Mouse (Mus musculus) embryonic facial prominence, embryonic 14.5 days (tissue): ENCODE data around the gene Ice2. TPM values are rescaled to one million over a fixed set of nuclear protein-coding genes. Genes with fewer than 3 reads are reported as not detected.

ENCODE experiments used
- ATAC-seq: fragments of 200-750 bp; cut with Nextera tagmentation; 2 replicates; pipeline ENCODE4 v1.8.0; 2017; ENCODE audit warnings: low read depth, moderate number of reproducible peaks, moderate TSS enrichment
- DNase-seq: peaks from one replicate; pipeline ENCODE4 v3.0.0-alpha.2; 2015; ENCODE audit warnings: low spot score
- H3K27ac ChIP-seq: fragments of 300-500 bp; sonication (generic); replicated peaks from 2 replicates; pipeline ENCODE4 v1.5.1; 2014; ENCODE audit warnings: low read depth, mild to moderate bottlenecking, low read length, moderate library complexity
- H3K27me3 ChIP-seq: fragments of 300-500 bp; sonication (generic); replicated peaks from 2 replicates; pipeline ENCODE4 v1.6.1; 2014; ENCODE audit warnings: low read length; ENCODE audit not compliant: control insufficient read depth, insufficient read depth
- H3K36me3 ChIP-seq: fragments of 300-500 bp; sonication (generic); 2 replicates; pipeline ENCODE4 v1.6.1; 2014; ENCODE audit warnings: low read length, mixed read lengths; ENCODE audit not compliant: control insufficient read depth, insufficient read depth
- H3K4me1 ChIP-seq: fragments of 300-500 bp; sonication (generic); 2 replicates; pipeline ENCODE4 v1.6.1; 2014; ENCODE audit warnings: antibody characterized with exemption, low read length; ENCODE audit not compliant: control insufficient read depth, insufficient read depth
- H3K4me2 ChIP-seq: fragments of 300-500 bp; sonication (generic); 2 replicates; pipeline ENCODE4 v1.6.1; 2014; ENCODE audit warnings: low read depth, mild to moderate bottlenecking, low read length, moderate library complexity, mixed read lengths
- H3K4me3 ChIP-seq: fragments of 300-500 bp; sonication (generic); 2 replicates; pipeline ENCODE4 v1.5.1; 2014; ENCODE audit warnings: low read depth, mild to moderate bottlenecking, low read length
- H3K9ac ChIP-seq: fragments of 300-500 bp; sonication (generic); 2 replicates; pipeline ENCODE4 v1.6.1; 2014; ENCODE audit warnings: low read depth, mild to moderate bottlenecking, low read length, moderate library complexity, mixed read lengths
- H3K9me3 ChIP-seq: fragments of 300-500 bp; sonication (generic); 2 replicates; pipeline ENCODE4 v1.6.1; 2016; ENCODE audit warnings: low read length; ENCODE audit not compliant: control insufficient read depth
- WGBS: fragments of 180-500 bp; shearing (Covaris S2); extraction: QIAGEN DNeasy Blood & Tissue Kit; methylation state at CpG from one replicate; pipeline ENCODE4 v1.1.7; 2014; 5-methylcytosine and 5-hydroxymethylcytosine counted together
- polyA plus RNA-seq: library from polyadenylated mRNA; unstranded; fragments of >200 nt; fragmentation: Nextera tagmentation; extraction: Ambion mirVana; gene quantifications from 2 replicates; pipeline ENCODE4 v1.2.1, GENCODE M21; 2014

The Ice2 gene
- polyA plus RNA-seq, 1 experiment from 2014 or later: 17.4 TPM

DNA sequence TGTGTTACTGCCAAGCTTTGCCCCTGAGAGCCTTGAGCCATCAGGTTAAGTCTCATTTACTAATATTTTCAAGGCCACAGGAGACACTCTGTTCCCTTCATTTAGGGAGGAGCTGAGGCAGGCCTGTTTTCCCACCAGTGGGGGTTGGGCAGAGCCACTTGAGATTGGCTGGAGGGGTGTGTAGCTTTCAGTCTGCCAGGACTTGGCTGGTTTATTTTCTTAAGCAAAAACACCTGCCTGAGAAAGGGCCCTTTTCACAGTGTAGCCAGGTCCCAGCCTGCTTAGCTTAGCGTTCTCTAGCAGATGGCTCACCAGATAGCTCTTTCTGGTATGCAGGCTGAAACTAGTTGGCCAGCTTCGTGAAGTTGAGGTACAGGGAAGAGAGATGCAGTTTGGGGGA, 61.3 kb downstream of the Ice2 start:
- WGBS: 26% methylated on average over 2 of the region's 2 CpGs
- peaks cover 25% of the 10 kb centered on the region for H3K36me3 ChIP-seq
- H3K9me3 ChIP-seq: no peaks in the 10 kb centered on the region
- peak overlapping the region; percentile 32 for H3K9ac ChIP-seq
- ATAC-seq (peak; percentile 82), DNase-seq (peak; percentile 96)
- no peaks in the 10 kb centered on the region for H3K27me3 ChIP-seq
- peak overlapping the region; percentile 98 for H3K27ac ChIP-seq
- H3K4me3 ChIP-seq: no peak overlapping the region
- peak overlapping the region; percentile 58 for H3K4me2 ChIP-seq
- peaks cover 61% of the 10 kb centered on the region for H3K4me1 ChIP-seq

DNA sequence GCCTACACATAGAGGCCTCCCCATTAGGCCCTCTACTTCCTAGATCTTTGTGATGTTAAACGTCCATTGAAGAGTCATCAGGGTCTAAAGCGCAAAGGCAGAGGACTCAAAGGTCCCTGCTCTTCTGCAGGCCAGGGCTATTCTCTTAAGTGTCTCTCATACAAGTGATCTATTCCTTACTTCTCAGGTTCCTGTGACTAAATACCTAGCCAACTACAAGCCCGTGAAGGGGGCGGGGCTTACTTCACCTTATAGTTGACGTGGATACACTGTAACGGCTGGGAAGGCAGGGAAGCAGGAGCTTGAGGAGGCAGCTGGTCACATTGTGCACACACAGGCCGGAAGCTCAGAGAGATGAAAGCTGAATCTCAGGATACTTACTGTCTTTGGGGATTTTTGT, 62.2 kb downstream of the Ice2 start:
- H3K27me3 ChIP-seq: no peaks in the 10 kb centered on the region
- 76% methylated on average over 7 of the region's 7 CpGs for WGBS
- DNase-seq (no peak), ATAC-seq (no peak)
- peaks cover 62% of the 10 kb centered on the region for H3K4me1 ChIP-seq
- peaks cover 32% of the 10 kb centered on the region for H3K36me3 ChIP-seq
- no peak overlapping the region for H3K4me3 ChIP-seq
- peak overlapping the region; percentile 98 for H3K27ac ChIP-seq
- no peak overlapping the region for H3K9ac ChIP-seq
- H3K4me2 ChIP-seq: peak overlapping the region; percentile 58
- no peaks in the 10 kb centered on the region for H3K9me3 ChIP-seq

- no peak for ATAC-seq
- H3K9ac ChIP-seq: no peak overlapping the region
- peaks cover 62% of the 10 kb centered on the region for H3K4me1 ChIP-seq
Measured at GRCm38 (mm10) chr9:69463046-69463445, 65.3 kb downstream of the Ice2 start.

GRCm38 (mm10) chr9:69464109-69464756, 66.5 kb downstream of the Ice2 start:
- Histone ChIP-seq H3K27me3 (no peaks in the 10 kb centered on the region), H3K9me3 (no peaks in the 10 kb centered on the region), H3K27ac (no peak overlapping the region), H3K4me3 (no peak overlapping the region), H3K9ac (no peak overlapping the region), H3K36me3 (peaks cover 72% of the 10 kb centered on the region), H3K4me2 (no peak overlapping the region), H3K4me1 (peaks cover 59% of the 10 kb centered on the region)
- 72% methylated on average over 6 of the region's 6 CpGs for WGBS
- no peak for DNase-seq
- no peak for ATAC-seq

More at GRCm38 (mm10) chr9:69463046-69463445, 65.3 kb downstream of the Ice2 start:
- Histone ChIP-seq H3K36me3 (peaks cover 62% of the 10 kb centered on the region), H3K27me3 (no peaks in the 10 kb centered on the region), H3K9me3 (no peaks in the 10 kb centered on the region), H3K4me3 (no peak overlapping the region), H3K4me2 (no peak overlapping the region), H3K27ac (no peak overlapping the region)
- no peak for DNase-seq
- 75% methylated on average over 2 of the region's 2 CpGs for WGBS

- Histone ChIP-seq H3K9me3 (no peaks in the 10 kb centered on the region), H3K36me3 (peaks cover 65% of the 10 kb centered on the region), H3K4me1 (peaks cover 62% of the 10 kb centered on the region), H3K27me3 (no peaks in the 10 kb centered on the region), H3K4me2 (no peak overlapping the region), H3K4me3 (no peak overlapping the region), H3K27ac (peak overlapping the region; percentile 78), H3K9ac (no peak overlapping the region)
- WGBS: 73% methylated on average over 4 of the region's 4 CpGs
- no peak for DNase-seq
- ATAC-seq: no peak
Measured at GRCm38 (mm10) chr9:69466098-69466497, 68.4 kb downstream of the Ice2 start.

DNA sequence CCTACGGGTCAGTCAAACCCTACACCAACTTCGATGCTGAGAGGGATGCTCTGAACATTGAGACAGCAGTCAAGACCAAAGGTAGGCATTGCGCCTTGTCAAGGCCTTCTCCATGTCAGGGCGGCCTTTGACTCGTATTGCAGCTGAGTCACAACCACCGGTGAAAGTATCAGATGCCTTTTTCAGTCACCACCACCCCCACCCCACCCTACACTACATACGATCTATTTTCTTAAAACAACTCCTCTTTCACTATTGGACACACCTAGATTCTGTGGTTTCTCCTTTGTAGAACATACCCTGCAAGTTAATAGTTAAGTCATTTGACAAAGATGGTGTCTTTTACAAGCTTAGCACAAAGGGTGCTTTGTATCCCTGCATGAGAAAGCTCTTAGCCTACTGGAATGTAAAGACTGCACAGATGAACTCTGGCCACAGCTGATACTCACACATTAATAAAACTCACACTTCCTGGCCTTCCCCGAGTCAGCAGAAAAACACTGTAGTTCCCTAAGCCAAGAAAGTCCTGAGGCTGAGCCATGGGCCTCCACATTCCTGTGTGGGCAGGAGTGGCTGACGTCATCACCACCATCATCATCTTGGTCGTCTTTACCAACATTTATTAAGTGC, 69.7 kb downstream of the Ice2 start:
- Histone ChIP-seq H3K27me3 (no peaks in the 10 kb centered on the region), H3K4me2 (no peak overlapping the region), H3K4me3 (no peak overlapping the region), H3K9me3 (no peaks in the 10 kb centered on the region), H3K4me1 (peaks cover 75% of the 10 kb centered on the region), H3K27ac (peak overlapping the region; percentile 78), H3K9ac (0 out of 2 replicates have a peak overlapping the region, but pooled peaks have one; percentile 6), H3K36me3 (peaks cover 61% of the 10 kb centered on the region)
- ATAC-seq: peak; percentile 28
- 43% methylated on average over 10 of the region's 10 CpGs for WGBS
- peak; percentile 82 for DNase-seq

GRCm38 (mm10) chr9:69468991-69469390, 71.3 kb downstream of the Ice2 start:
- Histone ChIP-seq H3K36me3 (peaks cover 72% of the 10 kb centered on the region), H3K27ac (peak overlapping the region; percentile 87), H3K9me3 (no peaks in the 10 kb centered on the region), H3K4me2 (peak overlapping the region; percentile 20), H3K4me3 (no peak overlapping the region), H3K9ac (peak overlapping the region; percentile 17; the same call in 1 of the 2 replicates), H3K27me3 (no peaks in the 10 kb centered on the region), H3K4me1 (peaks cover 86% of the 10 kb centered on the region)
- WGBS: 8% methylated on average over 9 of the region's 9 CpGs
- ATAC-seq: peak; percentile 67
- peak; percentile 94 for DNase-seq

DNA sequence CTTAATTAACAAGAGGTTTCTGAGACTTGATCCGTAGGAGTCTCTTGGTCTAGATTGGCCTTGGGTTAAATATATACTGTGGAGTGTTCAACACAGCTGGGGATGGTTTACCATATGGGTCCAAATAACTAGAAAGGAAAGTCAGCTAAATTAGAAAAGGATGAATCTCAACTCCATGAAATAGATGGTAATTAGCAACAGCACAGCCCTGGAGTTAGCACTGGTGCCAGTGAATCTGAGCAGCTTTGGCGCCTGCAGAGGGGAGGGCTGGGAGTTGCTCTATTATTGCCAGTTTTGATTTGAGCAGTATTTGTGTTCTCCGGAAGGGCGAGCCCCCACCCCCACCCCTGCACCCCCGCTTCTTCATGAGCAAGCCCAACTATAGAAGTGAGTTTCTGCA, 72.7 kb downstream of the Ice2 start:
- 23% methylated on average over 5 of the region's 5 CpGs for WGBS
- Histone ChIP-seq H3K9ac (no peak overlapping the region), H3K27ac (peak overlapping the region; percentile 87), H3K4me3 (no peak overlapping the region), H3K4me2 (peak overlapping the region; percentile 29), H3K36me3 (peaks cover 73% of the 10 kb centered on the region), H3K9me3 (no peaks in the 10 kb centered on the region), H3K4me1 (peaks cover 80% of the 10 kb centered on the region), H3K27me3 (no peaks in the 10 kb centered on the region)
- peak; percentile 47 for ATAC-seq
- DNase-seq: peak; percentile 86
